Mouse (Mus musculus): ENCODE measurements around the gene Shank3.

The Shank3 gene

DNA sequence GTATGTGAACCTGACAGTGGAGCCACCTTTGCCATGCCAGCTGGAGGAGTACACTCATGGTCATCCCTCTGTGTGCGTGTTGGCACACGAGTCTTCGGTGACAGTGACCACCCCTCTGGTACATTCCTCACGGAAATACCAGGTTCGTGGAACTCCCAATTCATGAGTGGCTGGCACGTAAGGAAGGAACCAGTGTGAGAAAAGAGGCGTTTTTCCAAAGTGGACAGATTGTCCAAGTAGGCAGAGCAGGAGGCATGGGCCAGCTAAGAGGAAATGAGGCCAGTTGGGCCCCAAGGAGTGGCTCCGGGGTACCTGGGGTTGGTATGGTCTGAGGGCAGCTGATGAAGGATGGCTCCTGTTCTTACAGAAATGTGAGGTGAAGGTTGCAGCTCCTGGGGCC, 26.0 kb downstream of the Shank3 start:
- DNase-seq = peak; percentile 78 to 87

DNA sequence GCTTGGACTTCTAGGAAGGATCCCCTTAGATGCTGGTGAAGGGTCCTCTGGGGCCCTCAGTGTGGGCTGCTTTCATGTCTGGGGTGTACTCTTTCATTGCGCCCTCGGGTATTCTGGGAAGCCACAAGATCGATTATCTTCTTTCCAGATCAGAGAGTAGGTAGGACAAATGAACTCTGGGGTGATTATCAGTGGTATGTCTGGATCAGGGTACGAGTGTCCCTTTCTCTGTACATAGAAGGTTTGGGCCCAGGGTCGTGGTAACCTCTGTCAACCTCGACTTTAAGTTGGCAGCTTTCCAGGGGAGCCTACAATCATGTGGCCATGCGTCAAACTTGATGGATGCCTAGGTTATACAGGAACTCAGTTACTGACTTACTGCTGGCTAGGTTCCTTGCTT, 26.5 kb downstream of the Shank3 start:
- no peak for DNase-seq

DNA sequence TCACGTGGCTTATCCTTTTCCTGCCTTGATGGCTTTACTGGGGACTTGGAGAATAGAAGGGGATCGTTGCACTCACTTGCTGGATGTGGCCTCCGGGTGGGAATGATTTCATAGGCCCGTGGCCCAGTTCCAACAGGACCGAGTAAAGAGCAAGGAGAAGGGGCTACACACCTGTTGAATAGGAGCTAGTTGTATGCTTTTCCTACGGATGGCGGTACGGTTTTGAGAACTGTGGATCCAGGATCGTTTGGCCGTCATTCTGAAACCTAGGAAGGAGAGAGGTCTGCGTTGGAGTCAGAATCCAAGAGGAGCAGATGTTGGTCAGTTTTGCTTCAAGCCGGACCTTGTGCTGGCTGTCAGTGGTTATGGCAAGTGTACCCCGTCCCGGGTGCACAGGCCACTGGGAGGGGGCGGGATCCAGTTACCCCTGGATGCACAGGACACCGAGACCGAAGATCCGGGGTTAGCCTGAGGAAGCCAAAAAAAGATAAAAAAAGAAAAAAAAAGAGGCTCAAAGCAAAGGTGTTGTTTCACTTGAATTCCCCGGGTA, 27.4 kb downstream of the Shank3 start:
- peak in 1 of 2 experiments; percentile 41 for DNase-seq

DNA sequence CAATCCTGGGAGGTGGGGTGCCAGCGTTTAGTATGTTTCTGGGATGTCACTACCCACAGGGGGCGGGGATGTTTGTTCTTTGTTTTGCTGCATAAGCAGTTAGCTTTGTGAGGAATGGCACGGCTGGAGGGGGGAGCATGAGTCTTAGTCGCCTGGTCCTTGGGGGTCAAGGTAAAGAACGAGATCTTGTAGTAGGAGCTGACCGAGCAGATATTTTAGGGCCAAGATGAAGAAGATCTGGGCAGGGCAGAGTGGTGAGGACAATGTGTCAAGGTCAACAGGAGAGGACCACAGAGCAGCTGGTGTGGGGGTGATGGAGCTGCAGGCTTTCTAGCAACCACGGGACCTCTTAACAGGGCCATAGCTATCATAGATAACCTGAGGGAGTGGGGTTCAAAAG, 28.0 kb downstream of the Shank3 start:
- peak in 1 of 2 experiments; percentile 41 for DNase-seq

DNA sequence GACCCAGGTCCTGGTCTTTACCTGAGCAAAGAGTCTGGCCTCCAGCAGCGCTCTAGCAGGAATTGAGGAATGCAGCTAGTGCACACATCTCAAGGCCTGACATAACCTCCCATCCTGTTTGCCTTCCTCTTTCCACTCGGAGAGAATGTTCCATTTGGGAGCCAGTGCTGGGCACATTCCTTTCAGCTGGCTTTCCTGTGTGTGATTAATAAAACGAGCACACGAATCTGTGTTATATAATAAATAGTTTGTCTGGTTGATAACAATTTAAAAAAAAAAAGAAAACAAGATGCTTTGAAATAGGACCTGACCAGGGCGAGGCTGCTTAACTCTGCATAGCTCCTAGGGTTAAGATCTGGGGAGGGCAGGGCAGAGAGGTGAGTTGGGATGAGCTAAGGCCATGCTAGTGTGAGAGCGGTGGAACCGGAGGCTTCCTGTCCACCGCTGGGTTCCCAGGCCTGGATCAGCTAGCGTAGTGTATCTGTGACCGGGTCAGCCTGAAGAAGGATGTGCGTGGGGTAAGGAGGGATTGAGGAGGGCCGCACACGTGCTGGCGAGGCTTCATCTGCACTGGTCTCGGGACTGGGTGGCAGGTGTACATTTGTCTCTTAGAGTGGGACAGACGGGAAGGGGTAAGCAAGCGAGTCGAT, 28.9 kb downstream of the Shank3 start:
- DNase-seq = peak in 1 of 2 experiments; percentile 35

DNA sequence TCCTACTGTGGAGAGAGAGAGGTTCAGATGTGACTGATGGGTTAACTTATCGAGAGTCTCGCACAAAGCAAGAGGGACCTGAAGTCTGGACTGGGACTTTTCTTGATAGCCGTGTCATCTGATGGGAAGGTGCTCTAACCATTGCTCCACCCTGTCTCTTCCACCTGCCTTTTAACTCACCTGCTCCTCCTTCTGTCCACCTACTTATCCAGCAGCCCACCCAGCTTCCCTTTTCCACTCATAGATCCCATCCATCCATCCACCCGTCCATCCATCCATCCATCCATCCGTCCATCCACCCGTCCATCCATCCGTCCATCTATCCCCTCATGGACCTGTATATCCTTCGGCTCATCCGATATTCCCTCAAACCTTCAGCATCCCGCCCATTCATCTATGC, 29.5 kb downstream of the Shank3 start:
- DNase-seq = no peak

DNA sequence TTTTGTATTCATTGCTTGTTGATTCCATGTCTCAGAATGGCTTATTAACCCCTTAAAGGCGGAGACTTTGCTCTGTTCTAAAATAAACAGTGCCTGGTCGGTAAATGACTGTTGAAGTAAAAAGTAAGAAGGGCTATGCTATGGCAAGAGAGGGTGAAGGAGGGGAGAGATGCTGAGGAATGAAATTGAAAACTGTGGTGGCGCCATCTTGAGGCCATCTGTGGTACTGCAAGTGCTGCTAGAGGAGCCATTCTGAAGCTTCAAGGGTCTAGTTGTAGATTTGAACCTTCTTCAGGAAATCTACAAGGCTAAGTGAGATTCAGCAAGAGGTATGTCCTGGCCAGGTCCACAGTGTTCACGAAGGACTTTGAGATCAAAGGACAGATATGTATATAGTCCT, 30.9 kb downstream of the Shank3 start:
- DNase-seq = peak; percentile 82 to 87

DNA sequence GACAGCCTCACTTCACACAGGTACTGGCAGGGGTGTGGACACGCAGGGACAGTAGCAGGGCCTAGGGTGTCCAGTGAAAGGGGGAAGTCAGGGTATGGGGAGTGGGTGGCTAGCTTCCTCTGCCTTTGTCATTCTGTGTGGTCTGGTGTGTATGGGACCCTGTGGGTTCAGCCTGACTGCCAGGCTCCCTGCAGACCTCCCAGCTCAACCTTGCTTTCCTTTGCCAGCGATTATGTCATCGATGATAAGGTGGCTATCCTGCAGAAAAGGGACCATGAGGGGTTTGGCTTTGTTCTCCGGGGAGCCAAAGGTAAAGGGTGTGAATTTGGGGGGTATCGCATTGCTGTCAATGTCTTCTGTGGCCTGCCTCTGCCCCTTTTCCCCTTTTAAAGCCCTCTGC, 32.0 kb downstream of the Shank3 start:
- DNase-seq = peak in 1 of 2 experiments; percentile 24

DNA sequence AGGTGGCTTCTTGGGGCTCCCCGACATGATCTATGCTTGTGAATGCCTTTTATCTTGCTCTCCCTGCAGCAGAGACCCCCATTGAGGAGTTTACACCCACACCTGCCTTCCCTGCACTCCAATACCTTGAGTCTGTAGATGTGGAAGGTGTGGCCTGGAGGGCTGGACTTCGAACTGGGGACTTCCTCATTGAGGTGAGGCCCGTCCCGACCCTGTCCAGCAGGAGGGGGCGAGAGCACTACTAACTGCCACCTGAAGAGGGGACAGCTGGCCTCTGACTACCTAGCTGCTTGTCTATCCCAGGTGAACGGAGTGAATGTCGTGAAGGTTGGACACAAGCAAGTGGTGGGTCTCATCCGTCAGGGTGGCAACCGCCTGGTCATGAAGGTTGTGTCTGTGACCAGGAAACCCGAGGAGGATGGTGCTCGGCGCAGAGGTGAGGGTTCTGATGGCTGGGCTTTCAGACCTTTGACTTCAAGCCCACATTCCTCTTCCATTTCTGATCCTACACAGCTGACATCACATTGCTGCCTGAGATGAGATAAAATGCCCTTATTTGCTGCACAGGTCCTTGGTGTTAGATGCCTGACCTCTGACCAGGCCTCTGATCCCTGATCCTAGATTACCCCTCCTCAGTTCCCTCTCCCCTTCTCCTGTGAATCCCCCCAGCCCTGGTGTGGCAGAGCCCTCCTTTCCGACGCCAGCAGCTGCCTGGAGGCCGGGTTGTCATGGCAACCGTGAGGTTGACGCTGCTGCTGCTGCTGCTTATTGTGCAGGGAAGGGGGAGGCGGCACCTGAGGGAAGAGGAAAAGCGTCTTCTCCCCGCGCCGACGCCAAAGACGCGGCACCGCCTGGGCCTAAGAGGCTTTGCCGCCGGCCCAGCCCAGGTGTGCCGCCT, 32.9 kb downstream of the Shank3 start:
- peak; percentile 36 to 58 for DNase-seq

DNA sequence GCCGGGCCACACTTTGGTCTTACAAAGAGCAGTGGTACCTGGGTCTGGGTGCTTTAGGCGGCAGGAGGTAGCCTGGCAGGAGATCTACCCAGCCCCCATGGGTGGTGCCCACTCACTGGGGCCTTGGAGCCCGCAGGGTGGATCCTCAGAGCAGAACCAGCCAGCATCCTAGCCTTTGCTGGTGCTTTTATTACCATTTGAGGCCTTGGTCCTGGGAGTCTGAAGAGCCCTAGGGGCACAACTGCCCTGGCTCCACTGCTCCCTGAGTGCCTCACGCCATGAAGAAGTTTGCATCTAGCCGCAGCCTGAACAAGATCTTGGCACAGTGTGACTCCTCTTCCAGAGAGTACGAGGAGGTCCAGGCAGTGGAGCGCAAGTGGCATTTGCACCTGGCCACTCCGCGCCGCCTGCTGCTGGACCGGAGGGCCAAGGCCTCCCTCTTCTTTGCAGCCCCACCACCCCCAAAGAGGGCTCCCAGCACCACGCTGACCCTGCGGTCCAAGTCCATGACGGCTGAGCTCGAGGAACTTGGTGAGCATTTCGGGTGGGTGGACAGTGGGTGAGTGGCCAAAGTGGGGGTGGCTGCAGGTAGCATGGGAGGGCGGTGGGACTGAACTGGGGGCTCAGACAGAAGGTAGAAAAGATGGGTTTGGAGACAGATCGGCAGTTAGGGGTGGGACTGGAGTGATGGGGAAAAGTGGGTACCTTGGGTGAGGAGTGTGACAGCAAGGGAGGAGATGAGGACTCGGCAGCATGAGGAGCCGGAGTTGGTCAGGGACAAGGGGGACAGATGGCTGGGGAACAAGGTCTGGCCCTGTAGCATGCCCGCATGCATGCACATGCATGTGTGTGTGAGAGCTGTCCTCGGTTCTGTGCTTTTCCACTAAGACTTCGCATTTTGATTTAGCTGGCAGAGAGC, 33.8 kb downstream of the Shank3 start:
- peak; percentile 44 to 59 for DNase-seq

DNA sequence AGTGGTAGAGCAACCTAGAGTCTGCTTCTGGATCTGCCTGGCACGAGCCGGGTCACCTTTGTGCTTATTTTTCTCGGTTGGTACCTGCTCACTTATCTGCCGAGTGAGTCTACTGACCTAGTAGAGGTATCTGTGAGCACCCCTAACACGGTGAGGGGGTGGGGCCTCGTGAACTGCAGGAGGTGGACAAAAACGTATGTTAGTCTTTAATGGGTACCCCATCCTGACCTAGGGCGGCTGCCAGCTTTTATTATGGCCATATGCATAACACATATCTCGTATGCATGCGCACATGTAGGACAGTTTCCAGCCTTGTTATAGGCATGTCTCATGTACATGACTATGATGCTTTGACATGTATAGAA, 34.4 kb downstream of the Shank3 start:
- peak; percentile 30 to 54 for DNase-seq

DNA sequence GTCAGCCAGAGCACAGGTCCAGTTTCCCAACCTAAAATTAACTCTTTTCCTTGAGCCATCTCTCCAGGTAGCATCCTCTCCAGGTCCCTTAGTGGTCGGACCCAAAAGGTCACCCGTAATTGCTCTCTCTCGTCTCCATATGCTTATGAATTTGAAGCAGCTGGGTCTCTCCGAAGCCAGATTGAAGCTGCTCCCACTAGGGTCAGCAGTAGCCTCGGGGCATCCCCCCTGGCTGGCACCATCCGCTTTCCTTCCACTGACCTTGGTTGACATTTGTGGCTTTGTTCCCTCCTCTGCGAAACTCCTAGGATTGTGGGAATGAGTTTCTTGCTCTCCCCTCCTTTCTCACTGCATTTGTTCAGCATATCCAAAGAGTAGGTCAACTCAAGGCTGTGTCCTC, 44.7 kb downstream of the Shank3 start:
- DNase-seq = peak; percentile 57 to 65

DNA sequence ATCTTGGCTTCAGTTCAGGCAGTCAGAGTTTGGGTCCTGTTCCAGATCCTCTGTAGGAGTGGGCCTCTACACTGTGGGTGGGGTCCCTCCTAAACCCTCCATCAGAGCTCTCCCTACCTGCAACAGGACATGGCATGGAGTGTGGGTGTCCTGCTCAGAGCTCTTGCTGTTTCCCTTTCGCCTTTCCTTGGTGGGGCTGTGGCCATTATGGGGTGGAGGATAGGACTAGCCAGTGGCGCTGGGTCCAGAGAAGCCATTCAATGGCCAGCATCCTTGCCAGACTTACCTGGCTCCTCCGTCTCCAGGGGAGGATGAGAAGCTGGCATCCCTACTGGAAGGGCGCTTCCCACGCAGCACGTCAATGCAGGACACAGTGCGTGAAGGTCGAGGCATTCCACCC, 47.9 kb downstream of the Shank3 start:
- no peak for DNase-seq

DNA sequence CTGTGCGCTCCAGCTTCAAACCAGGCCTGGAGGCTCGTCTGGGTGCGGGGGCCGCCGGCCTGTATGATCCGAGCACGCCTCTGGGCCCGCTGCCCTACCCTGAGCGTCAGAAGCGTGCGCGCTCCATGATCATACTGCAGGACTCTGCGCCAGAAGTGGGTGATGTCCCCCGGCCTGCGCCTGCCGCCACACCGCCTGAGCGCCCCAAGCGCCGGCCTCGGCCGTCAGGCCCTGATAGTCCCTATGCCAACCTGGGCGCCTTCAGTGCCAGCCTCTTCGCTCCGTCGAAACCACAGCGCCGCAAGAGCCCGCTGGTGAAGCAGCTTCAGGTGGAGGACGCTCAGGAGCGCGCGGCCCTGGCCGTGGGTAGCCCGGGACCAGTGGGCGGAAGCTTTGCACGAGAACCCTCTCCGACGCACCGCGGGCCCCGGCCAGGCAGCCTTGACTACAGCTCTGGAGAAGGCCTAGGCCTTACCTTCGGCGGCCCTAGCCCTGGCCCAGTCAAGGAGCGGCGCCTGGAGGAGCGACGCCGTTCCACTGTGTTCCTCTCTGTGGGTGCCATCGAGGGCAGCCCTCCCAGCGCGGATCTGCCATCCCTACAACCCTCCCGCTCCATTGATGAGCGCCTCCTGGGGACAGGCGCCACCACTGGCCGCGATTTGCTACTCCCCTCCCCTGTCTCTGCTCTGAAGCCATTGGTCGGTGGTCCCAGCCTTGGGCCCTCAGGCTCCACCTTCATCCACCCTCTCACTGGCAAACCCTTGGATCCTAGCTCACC, 48.6 kb downstream of the Shank3 start:
- peak in 1 of 2 experiments; percentile 70 for DNase-seq

DNA sequence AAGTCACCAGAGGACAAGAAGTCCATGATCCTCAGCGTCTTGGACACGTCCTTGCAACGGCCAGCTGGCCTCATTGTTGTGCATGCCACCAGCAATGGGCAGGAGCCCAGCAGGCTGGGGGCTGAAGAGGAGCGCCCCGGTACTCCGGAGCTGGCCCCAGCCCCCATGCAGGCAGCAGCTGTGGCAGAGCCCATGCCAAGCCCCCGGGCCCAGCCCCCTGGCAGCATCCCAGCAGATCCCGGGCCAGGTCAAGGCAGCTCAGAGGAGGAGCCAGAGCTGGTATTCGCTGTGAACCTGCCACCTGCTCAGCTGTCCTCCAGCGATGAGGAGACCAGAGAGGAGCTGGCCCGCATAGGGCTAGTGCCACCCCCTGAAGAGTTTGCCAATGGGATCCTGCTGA, 49.4 kb downstream of the Shank3 start:
- peak; percentile 87 to 93 for DNase-seq

DNA sequence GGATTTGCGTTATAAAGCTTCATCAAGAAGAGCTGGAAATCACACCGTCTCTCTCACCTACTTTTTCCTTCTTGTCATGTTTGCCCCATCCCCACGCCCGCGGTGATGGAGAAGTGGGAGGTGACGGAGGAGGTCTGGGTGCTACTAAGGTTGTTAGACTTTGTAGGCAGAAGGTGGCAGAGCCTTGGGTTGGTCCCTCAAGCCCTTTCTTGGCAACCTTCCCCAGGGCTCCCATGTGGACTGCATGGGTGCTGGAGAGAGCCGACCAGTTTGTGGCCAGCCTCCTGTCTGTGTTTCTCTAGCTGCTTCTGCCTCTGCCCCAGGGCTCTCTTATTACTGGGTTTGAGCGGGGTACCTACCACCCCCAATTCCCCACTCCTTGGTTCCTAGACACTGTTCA, 51.1 kb downstream of the Shank3 start:
- peak in 1 of 2 experiments; percentile 49 for DNase-seq

DNA sequence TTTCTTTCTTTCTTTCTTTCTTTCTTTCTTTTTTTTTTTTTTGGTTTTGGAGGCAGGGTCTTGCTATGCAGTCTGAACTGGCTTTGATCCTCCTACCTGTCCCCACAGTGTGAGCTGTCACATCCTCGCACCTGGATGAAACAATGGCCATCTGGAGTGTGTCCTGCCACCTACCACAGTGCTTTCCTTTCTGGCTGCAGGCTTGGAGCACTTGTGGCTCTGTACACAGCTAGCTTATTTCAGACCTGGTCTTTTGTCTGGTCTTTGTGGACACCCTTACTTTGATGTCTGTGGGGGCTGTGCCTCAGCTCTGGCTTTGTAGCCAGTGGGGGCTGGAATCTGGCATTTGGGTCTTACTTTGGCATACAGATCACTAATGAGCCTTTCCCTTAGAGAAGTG, 52.3 kb downstream of the Shank3 start:
- DNase-seq = peak; percentile 57 to 67

DNA sequence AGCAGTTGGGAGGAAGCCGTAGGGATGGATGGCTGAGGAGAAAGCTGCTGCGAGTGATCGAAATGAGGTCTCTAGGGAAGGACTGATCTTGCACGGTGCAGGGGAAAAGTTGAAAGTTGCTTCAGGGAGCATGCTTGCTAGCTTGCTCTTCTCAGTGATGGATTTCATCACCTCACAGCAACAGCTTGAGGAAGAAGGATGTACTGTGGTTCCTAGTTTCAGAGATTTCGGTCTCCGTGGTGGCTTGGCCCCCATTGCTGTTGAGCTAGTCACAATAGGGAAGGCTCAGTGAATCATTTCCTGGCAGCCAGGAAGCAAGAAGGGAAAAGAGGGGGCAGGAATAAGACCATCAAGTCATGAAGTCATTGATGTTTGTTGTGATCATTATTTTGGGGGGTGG, 56.2 kb downstream of the Shank3 start:
- peak in 1 of 2 experiments; percentile 18 for DNase-seq

DNA sequence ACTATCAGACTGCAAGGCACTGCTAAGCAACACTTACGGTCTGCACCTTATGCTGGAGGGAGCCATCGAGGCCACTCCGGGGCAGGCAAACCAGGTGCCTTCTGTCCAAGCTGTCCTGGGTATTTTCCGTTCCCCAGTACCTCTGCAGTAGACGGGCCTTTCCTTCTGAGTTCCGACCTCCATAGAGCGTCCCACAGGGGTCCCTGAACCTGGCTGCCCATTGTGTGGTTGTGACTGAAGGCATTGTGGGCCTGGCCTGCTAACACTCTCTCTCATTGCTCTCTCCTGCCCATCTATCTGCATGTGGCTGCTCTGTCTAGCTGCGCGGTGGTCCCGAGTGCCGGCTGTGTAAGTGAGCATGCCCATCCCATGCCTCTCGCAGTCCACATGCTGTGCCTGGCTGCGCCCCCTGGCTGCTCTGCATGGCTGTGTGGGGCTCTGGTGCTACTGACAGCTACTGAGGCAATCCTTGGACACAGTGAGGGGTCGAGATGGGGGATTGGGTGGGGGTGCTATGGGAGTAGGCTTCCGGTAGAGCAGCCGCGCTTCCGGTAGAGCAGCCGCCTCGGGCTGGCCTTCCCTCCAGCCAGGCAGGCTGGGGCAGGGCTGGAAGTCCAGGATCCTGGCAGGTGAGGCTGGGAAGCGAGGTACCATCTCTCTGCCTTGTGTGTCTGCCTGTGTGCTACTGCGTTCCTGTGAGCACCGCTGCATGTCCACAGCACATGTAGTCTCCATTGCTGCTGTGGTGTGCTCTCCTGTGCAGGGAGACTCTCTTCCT, 57.2 kb downstream of the Shank3 start:
- DNase-seq = peak; percentile 48 to 60

DNA sequence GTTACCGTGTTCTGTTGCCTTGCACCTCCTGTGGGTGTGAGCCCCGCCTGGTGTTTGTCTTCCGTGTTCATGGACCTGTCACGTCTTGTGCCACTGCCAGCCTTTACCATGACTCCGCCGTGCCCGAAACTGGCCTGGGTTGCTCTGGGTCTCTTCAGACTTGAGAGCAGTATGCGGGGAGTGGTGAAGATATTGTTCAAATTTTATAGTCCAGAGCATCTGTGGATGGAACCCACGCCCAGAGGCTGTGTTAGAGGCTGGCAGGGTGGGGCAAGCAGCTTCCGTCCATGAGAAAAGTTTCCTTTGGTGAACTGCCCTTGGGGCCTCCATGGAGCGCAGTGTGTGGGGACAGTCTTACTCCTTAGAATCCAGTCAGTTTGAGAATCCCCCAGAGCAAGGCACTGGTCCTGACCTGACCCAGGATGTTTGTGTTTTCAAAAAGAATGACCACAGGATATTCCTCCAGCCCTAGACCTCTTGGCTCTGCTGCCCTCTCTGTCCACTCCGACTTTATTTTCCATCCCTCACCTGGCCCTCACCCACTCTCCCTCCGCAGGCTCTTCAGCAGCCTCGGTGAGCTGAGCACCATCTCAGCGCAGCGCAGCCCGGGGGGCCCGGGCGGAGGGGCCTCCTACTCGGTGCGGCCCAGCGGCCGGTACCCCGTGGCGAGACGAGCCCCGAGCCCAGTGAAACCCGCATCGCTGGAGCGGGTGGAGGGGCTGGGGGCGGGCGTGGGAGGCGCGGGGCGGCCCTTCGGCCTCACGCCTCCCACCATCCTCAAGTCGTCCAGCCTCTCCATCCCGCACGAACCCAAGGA, 58.0 kb downstream of the Shank3 start:
- DNase-seq = peak; percentile 39 to 44

Measured in cerebellum, adult 18-20 months (tissue).